Mouse (Mus musculus) heart, embryonic 10.5 days (tissue): ENCODE data around the gene Sema5a. TPM values are rescaled to one million over a fixed set of nuclear protein-coding genes. Genes with fewer than 3 reads are reported as not detected.

ENCODE experiments used
- DNase-seq: peaks from one replicate; pipeline ENCODE4 v3.0.0-alpha.2; 2017; ENCODE audit warnings: low spot score
- H3K27ac ChIP-seq: fragments of 300-500 bp; sonication (generic); 2 replicates; pipeline ENCODE4 v1.5.1; 2016; ENCODE audit warnings: mild to moderate bottlenecking
- H3K27me3 ChIP-seq: fragments of 300-500 bp; sonication (generic); 2 replicates; pipeline ENCODE4 v1.6.1; 2016; ENCODE audit warnings: mild to moderate bottlenecking; ENCODE audit not compliant: poor library complexity, insufficient read depth, severe bottlenecking
- H3K36me3 ChIP-seq: fragments of 300-500 bp; sonication (generic); 2 replicates; pipeline ENCODE4 v1.6.1; 2016; ENCODE audit warnings: mild to moderate bottlenecking, moderate library complexity
- H3K4me1 ChIP-seq: fragments of 300-500 bp; sonication (generic); 2 replicates; pipeline ENCODE4 v1.6.1; 2016; ENCODE audit warnings: mild to moderate bottlenecking
- H3K4me3 ChIP-seq: fragments of 300-500 bp; sonication (generic); 2 replicates; pipeline ENCODE4 v1.5.1; 2016; ENCODE audit warnings: mild to moderate bottlenecking, moderate library complexity
- H3K9me3 ChIP-seq: fragments of 300-500 bp; sonication (generic); 2 replicates; pipeline ENCODE4 v1.6.1; 2016; ENCODE audit warnings: mild to moderate bottlenecking, moderate library complexity
- WGBS: fragments of 180-500 bp; shearing (Covaris S2); methylation state at CpG from one replicate; pipeline ENCODE4 v1.1.7; 2016; 5-methylcytosine and 5-hydroxymethylcytosine counted together
- polyA plus RNA-seq: library from polyadenylated mRNA; unstranded; fragments of >200 nt; fragmentation: Nextera tagmentation; extraction: Ambion mirVana; gene quantifications from 2 replicates; pipeline ENCODE4 v1.2.1, GENCODE M21; 2016

Gene Sema5a
- polyA plus RNA-seq, 1 experiment from 2014 or later: 6.9 TPM

GRCm38 (mm10) chr15:32233451-32233850 is 11.2 kb upstream of the Sema5a start:
- DNase-seq: no peak
- H3K4me3 ChIP-seq: no peak overlapping the region
- H3K36me3 ChIP-seq: no peaks in the 10 kb centered on the region
- no peak overlapping the region for H3K27ac ChIP-seq
- 91% methylated on average over 1 of the region's 1 CpGs for WGBS
- H3K4me1 ChIP-seq: no peaks in the 10 kb centered on the region
- H3K9me3 ChIP-seq: no peaks in the 10 kb centered on the region
- H3K27me3 ChIP-seq: no peaks in the 10 kb centered on the region

GRCm38 (mm10) chr15:32239099-32239498 is 5.5 kb upstream of the Sema5a start:
- Histone ChIP-seq H3K36me3 (peaks cover 8% of the 10 kb centered on the region; the same call in 1 of the 2 replicates), H3K4me3 (no peak overlapping the region), H3K27ac (no peak overlapping the region), H3K27me3 (no peaks in the 10 kb centered on the region), H3K4me1 (peaks cover 10% of the 10 kb centered on the region), H3K9me3 (no peaks in the 10 kb centered on the region)
- 89% methylated on average over 2 of the region's 2 CpGs for WGBS
- DNase-seq: no peak

- no peaks in the 10 kb centered on the region for H3K9me3 ChIP-seq
- no peaks in the 10 kb centered on the region for H3K27me3 ChIP-seq
- peaks cover 18% of the 10 kb centered on the region for H3K4me1 ChIP-seq
- no peak for DNase-seq
- peaks cover 8% of the 10 kb centered on the region; the same call in 1 of the 2 replicates for H3K36me3 ChIP-seq
- H3K27ac ChIP-seq: no peak overlapping the region
- WGBS: 81% methylated on average over 3 of the region's 3 CpGs
- no peak overlapping the region for H3K4me3 ChIP-seq
Measured at GRCm38 (mm10) chr15:32240159-32240558, 4.5 kb upstream of the Sema5a start.

GRCm38 (mm10) chr15:32241666-32242065 is 2.9 kb upstream of the Sema5a start:
- H3K4me3 ChIP-seq: no peak overlapping the region
- H3K4me1 ChIP-seq: peaks cover 19% of the 10 kb centered on the region
- H3K36me3 ChIP-seq: peaks cover 8% of the 10 kb centered on the region; the same call in 1 of the 2 replicates
- H3K27me3 ChIP-seq: no peaks in the 10 kb centered on the region
- DNase-seq: no peak
- H3K9me3 ChIP-seq: no peaks in the 10 kb centered on the region
- whole genome bisulfite sequencing: 86% methylated on average over 6 of the region's 6 CpGs
- H3K27ac ChIP-seq: no peak overlapping the region

GRCm38 (mm10) chr15:32243096-32243785 is 1.4 kb upstream of the Sema5a start:
- peaks cover 8% of the 10 kb centered on the region; the same call in 1 of the 2 replicates for H3K36me3 ChIP-seq
- H3K27ac ChIP-seq: peak overlapping the region; percentile 83
- H3K9me3 ChIP-seq: no peaks in the 10 kb centered on the region
- peaks cover 19% of the 10 kb centered on the region for H3K4me1 ChIP-seq
- DNase-seq: no peak
- H3K27me3 ChIP-seq: no peaks in the 10 kb centered on the region
- 53% methylated on average over 12 of the region's 12 CpGs for WGBS
- H3K4me3 ChIP-seq: peak overlapping the region; percentile 70

GRCm38 (mm10) chr15:32243824-32244223 is 786 bp upstream of the Sema5a start:
- H3K36me3 ChIP-seq: peaks cover 8% of the 10 kb centered on the region; the same call in 1 of the 2 replicates

GRCm38 (mm10) chr15:32244956-32245836 is 586 bp downstream of the Sema5a start:
- Histone ChIP-seq H3K4me1 (peaks cover 19% of the 10 kb centered on the region), H3K27me3 (no peaks in the 10 kb centered on the region), H3K27ac (peak overlapping the region; percentile 83), H3K4me3 (peak overlapping the region; percentile 70), H3K36me3 (peaks cover 8% of the 10 kb centered on the region; the same call in 1 of the 2 replicates), H3K9me3 (no peaks in the 10 kb centered on the region)
- DNase-seq: peak; percentile 81
- under 1% methylated on average over 52 of the region's 52 CpGs for WGBS

More at GRCm38 (mm10) chr15:32243824-32244223, 786 bp upstream of the Sema5a start:
- no peaks in the 10 kb centered on the region for H3K27me3 ChIP-seq
- DNase-seq: no peak
- H3K9me3 ChIP-seq: no peaks in the 10 kb centered on the region
- H3K4me1 ChIP-seq: peaks cover 19% of the 10 kb centered on the region
- peak overlapping the region; percentile 70 for H3K4me3 ChIP-seq
- H3K27ac ChIP-seq: peak overlapping the region; percentile 83
- 41% methylated on average over 7 of the region's 7 CpGs for WGBS

GRCm38 (mm10) chr15:32245837-32246670 is 1.4 kb downstream of the Sema5a start:
- no peaks in the 10 kb centered on the region for H3K9me3 ChIP-seq
- H3K27ac ChIP-seq: peak overlapping the region; percentile 83; the same call in 1 of the 2 replicates
- DNase-seq: peak; percentile 86
- H3K36me3 ChIP-seq: peaks cover 3% of the 10 kb centered on the region; the same call in 1 of the 2 replicates
- H3K4me1 ChIP-seq: peaks cover 19% of the 10 kb centered on the region
- no peaks in the 10 kb centered on the region for H3K27me3 ChIP-seq
- peak overlapping the region; percentile 70 for H3K4me3 ChIP-seq
- WGBS: under 1% methylated on average over 47 of the region's 47 CpGs

GRCm38 (mm10) chr15:32247281-32247680 is 2.7 kb downstream of the Sema5a start:
- DNase-seq: no peak
- H3K36me3 ChIP-seq: no peaks in the 10 kb centered on the region

GRCm38 (mm10) chr15:32254806-32255205 is 10.2 kb downstream of the Sema5a start:
- peaks cover 5% of the 10 kb centered on the region; the same call in 1 of the 2 replicates for H3K36me3 ChIP-seq

More at GRCm38 (mm10) chr15:32247281-32247680, 2.7 kb downstream of the Sema5a start:
- Histone ChIP-seq H3K4me1 (peaks cover 19% of the 10 kb centered on the region), H3K27ac (no peak overlapping the region), H3K9me3 (no peaks in the 10 kb centered on the region), H3K27me3 (no peaks in the 10 kb centered on the region), H3K4me3 (no peak overlapping the region)
- 64% methylated on average over 5 of the region's 5 CpGs for WGBS

GRCm38 (mm10) chr15:32257340-32257739 is 12.7 kb downstream of the Sema5a start:
- DNase-seq: no peak
- H3K36me3 ChIP-seq: peaks cover 5% of the 10 kb centered on the region; the same call in 1 of the 2 replicates
- H3K27ac ChIP-seq: peak overlapping the region; percentile 69
- WGBS: 58% methylated on average over 8 of the region's 8 CpGs
- no peaks in the 10 kb centered on the region for H3K9me3 ChIP-seq
- peaks cover 22% of the 10 kb centered on the region for H3K4me1 ChIP-seq
- H3K27me3 ChIP-seq: no peaks in the 10 kb centered on the region
- no peak overlapping the region for H3K4me3 ChIP-seq

More at GRCm38 (mm10) chr15:32254806-32255205, 10.2 kb downstream of the Sema5a start:
- Histone ChIP-seq H3K4me1 (peaks cover 15% of the 10 kb centered on the region), H3K4me3 (no peak overlapping the region), H3K9me3 (no peaks in the 10 kb centered on the region), H3K27ac (no peak overlapping the region), H3K27me3 (no peaks in the 10 kb centered on the region)
- DNase-seq: no peak
- 83% methylated on average over 2 of the region's 2 CpGs for WGBS

- Histone ChIP-seq H3K27me3 (no peaks in the 10 kb centered on the region), H3K27ac (peak overlapping the region; percentile 69), H3K4me3 (no peak overlapping the region), H3K36me3 (peaks cover 5% of the 10 kb centered on the region; the same call in 1 of the 2 replicates), H3K9me3 (no peaks in the 10 kb centered on the region), H3K4me1 (peaks cover 22% of the 10 kb centered on the region)
- WGBS: 36% methylated on average over 7 of the region's 7 CpGs
- no peak for DNase-seq
Measured at GRCm38 (mm10) chr15:32257886-32258319, 13.3 kb downstream of the Sema5a start.
